Mouse (Mus musculus) embryonic fibroblast, embryonic 13.5 days (primary cell): ENCODE results near the gene Pdap1.

ENCODE experiments used
- CTCF ChIP-seq: IDR thresholded peaks from 2 replicates; pipeline ENCODE4 v1.5.1; 2011; ENCODE audit warnings: mild to moderate bottlenecking, control low read depth, low read length, moderate library complexity, borderline replicate concordance; ENCODE audit not compliant: insufficient read depth
- POLR2A ChIP-seq: IDR thresholded peaks from 2 replicates; pipeline ENCODE4 v1.6.1; 2011; ENCODE audit warnings: low read depth, mild to moderate bottlenecking, control low read depth, low read length, moderate library complexity

DNA sequence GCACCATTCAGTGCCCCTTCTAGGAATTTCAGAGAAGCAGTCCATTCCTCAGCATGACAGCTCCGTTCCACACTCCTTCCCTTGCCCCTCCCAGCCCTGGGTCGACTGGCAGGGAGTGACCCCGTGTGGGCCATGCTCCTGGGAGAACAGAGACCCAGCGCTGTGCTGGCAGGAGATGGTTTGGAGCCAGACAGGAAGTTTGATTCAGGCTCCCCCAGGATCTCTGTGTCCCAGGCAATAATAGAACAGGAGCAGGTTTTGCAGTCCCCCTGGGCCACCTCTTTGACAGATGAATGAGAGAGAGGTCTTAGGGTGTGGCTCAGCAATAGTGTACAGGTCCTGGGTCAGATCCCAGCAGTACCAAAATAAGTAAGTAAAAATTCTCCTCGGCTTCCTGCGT, 22.0 kb downstream of the Pdap1 start:
- TF ChIP-seq POLR2A (no peak), CTCF (no peak)
